Mouse (Mus musculus) liver, embryonic 11.5 days (tissue): ENCODE measurements around the gene Gimap8. TPM values are rescaled to one million over a fixed set of nuclear protein-coding genes. Genes with fewer than 3 reads are reported as not detected.

Experiments
- polyA plus RNA-seq: library from polyadenylated mRNA; unstranded; fragments of >200 nt; fragmentation: Nextera tagmentation; extraction: Ambion mirVana; gene quantifications from 2 replicates; pipeline ENCODE4 v1.2.1, GENCODE M21; 2014

The Gimap8 gene
- polyA plus RNA-seq, 1 experiment from 2014 or later: 1.1 TPM

Other genes with a start within 250 kb of the Gimap8 start
- gene Zfp467, start 201.4 kb upstream of the Gimap8 start, polyA plus RNA-seq: 5.3 and 6.9 TPM in 2 replicates
- 0.05 and 0.16 TPM in 2 replicates for gene Sspo, start 199.0 kb upstream of the Gimap8 start, polyA plus RNA-seq
- gene Atp6v0e2, start 109.6 kb upstream of the Gimap8 start, polyA plus RNA-seq: 4.2 and 5.6 TPM in 2 replicates
- 4.6 and 4.9 TPM in 2 replicates for gene Lrrc61, start 92.4 kb upstream of the Gimap8 start, polyA plus RNA-seq
- 9.0 and 9.7 TPM in 2 replicates for gene Rarres2, start 74.4 kb upstream of the Gimap8 start, polyA plus RNA-seq
- gene Gm45021, start 57.6 kb upstream of the Gimap8 start, polyA plus RNA-seq: not detected in 2 replicates
- gene Repin1, start 53.4 kb upstream of the Gimap8 start, polyA plus RNA-seq: 20.0 and 20.1 TPM in 2 replicates
- not detected in 2 replicates for gene Gm44965, start 53.3 kb upstream of the Gimap8 start, polyA plus RNA-seq
- 2.7 and 3.3 TPM in 2 replicates for gene Zfp775, start 45.2 kb upstream of the Gimap8 start, polyA plus RNA-seq
- gene AI854703, start 20.5 kb upstream of the Gimap8 start, polyA plus RNA-seq: 0.40 and 0.45 TPM in 2 replicates
- 14.5 and 17.9 TPM in 2 replicates for gene Gimap9, start 28.9 kb downstream of the Gimap8 start, polyA plus RNA-seq
- gene Gimap4, start 37.3 kb downstream of the Gimap8 start, polyA plus RNA-seq: 21.8 and 23.5 TPM in 2 replicates
- gene Gimap6, start 61.0 kb downstream of the Gimap8 start, polyA plus RNA-seq: 18.0 and 18.6 TPM in 2 replicates
- 0.77 and 2.2 TPM in 2 replicates for gene Gm28053, start 71.4 kb downstream of the Gimap8 start, polyA plus RNA-seq
- not detected in 2 replicates for gene Gimap7, start 71.4 kb downstream of the Gimap8 start, polyA plus RNA-seq
- gene Gimap1, start 91.8 kb downstream of the Gimap8 start, polyA plus RNA-seq: 14.1 and 15.4 TPM in 2 replicates
- gene Gimap5, start 99.0 kb downstream of the Gimap8 start, polyA plus RNA-seq: 3.5 and 4.0 TPM in 2 replicates
- 0.08 TPM in 1 of 2 replicates, not detected in the other for gene Gimap3, start 123.6 kb downstream of the Gimap8 start, polyA plus RNA-seq
- gene Tmem176a, start 193.7 kb downstream of the Gimap8 start, polyA plus RNA-seq: 56.6 and 66.1 TPM in 2 replicates
- gene Tmem176b, start 194.3 kb downstream of the Gimap8 start, polyA plus RNA-seq: 105 and 118 TPM in 2 replicates
- not detected in 2 replicates for gene Aoc1, start 225.7 kb downstream of the Gimap8 start, polyA plus RNA-seq